Mouse (Mus musculus): ENCODE results near the gene Camk1d.

DNA sequence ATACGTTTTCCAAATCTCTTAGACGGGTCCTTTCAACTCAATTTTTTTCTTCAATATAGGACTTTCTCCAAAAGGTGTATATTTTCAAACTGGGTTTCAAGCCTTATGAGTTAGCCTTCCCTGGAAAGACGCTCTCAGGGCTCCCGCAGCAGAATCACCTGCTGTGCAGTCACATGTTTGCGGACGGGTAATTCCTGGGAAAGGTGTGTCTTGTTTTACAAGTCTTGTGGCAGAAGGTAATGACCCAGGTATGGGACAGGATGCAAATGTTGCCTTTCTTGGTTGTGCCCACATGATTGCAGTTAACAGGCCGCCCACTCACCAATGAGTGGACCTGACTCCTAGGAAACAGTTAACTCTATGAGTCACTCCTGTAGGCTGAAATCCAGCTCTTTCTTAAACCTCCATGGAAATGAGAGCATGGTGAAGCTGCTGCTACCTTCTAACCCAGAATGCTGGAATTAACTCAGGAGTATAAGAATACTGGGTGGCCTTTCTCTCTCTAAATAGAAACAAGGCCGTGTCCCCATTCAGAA lies 95.9 kb downstream of the Camk1d start:
- TF ChIP-seq HCFC1 (IDR thresholded peaks at IDR 0.05; ENCODE audit: borderline replicate concordance, insufficient read depth, low read length), result no peak
- no peak for TF ChIP-seq CHD2 (IDR thresholded peaks at IDR 0.05; ENCODE audit: low read depth, low read length)
- TF ChIP-seq ZC3H11A (IDR thresholded peaks at IDR 0.05; ENCODE audit: borderline replicate concordance, low read depth, low read length), result no peak
- TF ChIP-seq MAFK (IDR thresholded peaks at IDR 0.05; ENCODE audit: insufficient read depth, low read depth, low read length), result no peak
- TF ChIP-seq ZNF384 (IDR thresholded peaks at IDR 0.05; ENCODE audit: low read depth, low read length), result no peak
